Mouse (Mus musculus): Measurements from ENCODE around the gene Parp3. TPM values are rescaled to one million over a fixed set of nuclear protein-coding genes. Genes with fewer than 3 reads are reported as not detected.

Parp3 gene
- total and polyA plus RNA-seq, 3 experiments = 2.2 to 5.0 TPM; not detected in 1

DNA sequence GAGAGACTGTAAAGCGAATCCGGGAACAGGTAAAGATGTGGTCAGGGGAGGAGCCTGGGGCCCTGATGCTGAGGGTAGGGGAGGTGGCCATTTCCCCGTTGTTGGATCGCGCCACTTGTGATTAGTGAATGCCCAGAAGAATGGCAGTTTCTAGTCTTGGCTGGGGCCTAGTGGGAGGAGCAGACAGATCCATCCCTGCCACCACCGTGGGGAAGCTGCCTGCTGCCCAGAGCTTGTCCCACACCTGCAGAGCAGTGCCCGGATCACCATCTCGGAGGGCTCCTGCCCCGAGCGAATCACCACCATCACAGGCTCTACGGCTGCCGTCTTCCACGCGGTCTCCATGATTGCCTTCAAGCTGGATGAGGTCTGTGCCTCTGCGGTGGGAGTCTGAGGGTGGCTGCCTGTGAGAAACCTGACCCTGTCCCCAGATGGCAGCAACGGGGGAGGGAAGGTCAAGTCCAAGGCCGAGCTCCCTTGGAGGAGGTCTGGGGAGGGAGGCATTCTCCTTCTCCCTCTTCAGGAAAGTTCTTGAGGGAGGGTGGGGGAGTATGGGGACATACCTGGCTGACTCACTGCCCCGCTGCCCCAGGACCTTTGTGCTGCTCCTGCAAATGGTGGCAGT, 16.2 kb downstream of the Parp3 start:
- no peaks in the 10 kb centered on the region for H3K4me1 ChIP-seq (ENCODE audit: control insufficient read depth in 1 of 2, insufficient read depth in 2 of 2, low read length in 2 of 2)
- no peak overlapping the region for H3K9ac ChIP-seq (ENCODE audit: control insufficient read depth, low read depth, low read length, poor library complexity, severe bottlenecking)
- no peaks in the 10 kb centered on the region for H3K79me2 ChIP-seq (ENCODE audit: control insufficient read depth, insufficient read depth, low read length, poor library complexity)
- no peaks in the 10 kb centered on the region for H3K9me3 ChIP-seq (replicated peaks; ENCODE audit: insufficient read depth, low read length)
- no peak for TF ChIP-seq GATA1 (IDR thresholded peaks at IDR 0.05; ENCODE audit: low read depth, low read length)
- TF ChIP-seq CHD1 (IDR thresholded peaks at IDR 0.05; ENCODE audit: low read depth, low read length) = no peak
- no peak for TF ChIP-seq CHD2 (IDR thresholded peaks at IDR 0.05; ENCODE audit: low read length)
- no peak for TF ChIP-seq USF2 (IDR thresholded peaks at IDR 0.05; ENCODE audit: borderline replicate concordance in 1 of 2, insufficient read depth in 1 of 2, low read depth in 1 of 2, low read length in 2 of 2)
- no peak for TF ChIP-seq POLR2AphosphoS5 (IDR thresholded peaks at IDR 0.05; ENCODE audit: borderline replicate concordance, low read depth, low read length)
- TF ChIP-seq MAFK (IDR thresholded peaks at IDR 0.05; ENCODE audit: borderline replicate concordance, low read depth, low read length) = no peak
- no peak for TF ChIP-seq HCFC1 (IDR thresholded peaks at IDR 0.05; ENCODE audit: low read depth, low read length)
- TF ChIP-seq ZNF384 (IDR thresholded peaks at IDR 0.05; ENCODE audit: low read depth, low read length) = no peak
- no peak for TF ChIP-seq MEF2A (IDR thresholded peaks at IDR 0.05; ENCODE audit: extremely low read depth, insufficient replicate concordance, low read depth, low read length, poor library complexity, severe bottlenecking)
- no peak for TF ChIP-seq NRF1 (IDR thresholded peaks at IDR 0.05; ENCODE audit: insufficient read depth, low read depth, low read length, poor library complexity, severe bottlenecking)
- no peak for TF ChIP-seq MYB (IDR thresholded peaks at IDR 0.05; ENCODE audit: low read depth, low read length)
- no peak for TF ChIP-seq RAD21 (IDR thresholded peaks at IDR 0.05; ENCODE audit: low read depth, low read length)
- TF ChIP-seq TCF12 (IDR thresholded peaks at IDR 0.05; ENCODE audit: low read depth, low read length) = no peak
- TF ChIP-seq MAZ (IDR thresholded peaks at IDR 0.05; ENCODE audit: low read depth, low read length) = no peak
- no peak for TF ChIP-seq EP300 (IDR thresholded peaks at IDR 0.05; ENCODE audit: low read depth in 1 of 2, low read length in 2 of 2)
- no peak for TF ChIP-seq ETS1 (IDR thresholded peaks at IDR 0.05; ENCODE audit: low read depth, low read length)
- no peak for TF ChIP-seq JUND (IDR thresholded peaks at IDR 0.05; ENCODE audit: low read depth, low read length)
- TF ChIP-seq TBP (IDR thresholded peaks at IDR 0.05; ENCODE audit: low read depth, low read length) = no peak
- TF ChIP-seq ZMIZ1 (IDR thresholded peaks at IDR 0.05; ENCODE audit: low read depth, low read length) = no peak
- H3K4me3 ChIP-seq (ENCODE audit: control insufficient read depth in 1 of 2, insufficient read depth in 1 of 2, low read depth in 2 of 2, low read length in 2 of 2) = no peak overlapping the region
- H3K36me3 ChIP-seq (ENCODE audit: control insufficient read depth in 1 of 2, insufficient read depth in 2 of 2, low read length in 2 of 2) = no peaks in the 10 kb centered on the region
- no peak overlapping the region for H3K27ac ChIP-seq (ENCODE audit: control insufficient read depth, low read depth, low read length)
- H3K27me3 ChIP-seq (ENCODE audit: control insufficient read depth in 1 of 2, insufficient read depth in 2 of 2, low read length in 2 of 2) = no peaks in the 10 kb centered on the region
- no peak for DNase-seq (ENCODE audit: low read depth, low spot score)

DNA sequence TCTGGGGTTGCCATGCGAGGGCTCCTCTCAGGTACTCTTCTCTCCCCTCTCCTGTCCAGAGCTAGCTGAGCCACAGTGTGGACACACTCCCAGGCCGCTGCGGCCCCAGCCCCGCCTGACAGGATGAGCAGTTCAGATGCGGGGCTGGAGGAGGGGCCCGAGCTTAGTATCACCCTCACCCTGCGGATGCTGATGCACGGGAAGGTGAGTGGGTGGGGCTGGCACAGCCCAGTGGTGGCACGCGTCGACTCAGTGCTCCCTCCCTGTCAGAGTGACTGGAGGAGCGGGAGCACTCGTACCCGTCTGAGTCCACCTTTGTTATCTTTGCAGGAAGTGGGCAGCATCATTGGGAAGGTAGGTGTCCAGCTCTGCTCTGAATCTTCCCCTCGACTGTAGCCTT, 16.8 kb downstream of the Parp3 start:
- Histone ChIP-seq H3K9me3 (replicated peaks; ENCODE audit: insufficient read depth, low read length) (no peaks in the 10 kb centered on the region), H3K4me3 (ENCODE audit: control insufficient read depth in 1 of 2, insufficient read depth in 1 of 2, low read depth in 2 of 2, low read length in 2 of 2) (no peak overlapping the region), H3K9ac (ENCODE audit: control insufficient read depth, low read depth, low read length, poor library complexity, severe bottlenecking) (no peak overlapping the region), H3K79me2 (ENCODE audit: control insufficient read depth, insufficient read depth, low read length, poor library complexity) (no peaks in the 10 kb centered on the region), H3K4me1 (ENCODE audit: control insufficient read depth in 1 of 2, insufficient read depth in 2 of 2, low read length in 2 of 2) (no peaks in the 10 kb centered on the region), H3K27me3 (ENCODE audit: control insufficient read depth in 1 of 2, insufficient read depth in 2 of 2, low read length in 2 of 2) (no peaks in the 10 kb centered on the region), H3K36me3 (ENCODE audit: control insufficient read depth in 1 of 2, insufficient read depth in 2 of 2, low read length in 2 of 2) (no peaks in the 10 kb centered on the region), H3K27ac (ENCODE audit: control insufficient read depth, low read depth, low read length) (no peak overlapping the region)
- TF ChIP-seq TAL1 (IDR thresholded peaks at IDR 0.05; ENCODE audit: low read length) = no peak
- DNase-seq (ENCODE audit: low read depth, low spot score) = no peak
